Mouse (Mus musculus): ENCODE results near the gene Ano4.
"Not testable (repeated sequence)": the region's sequence is repeated elsewhere in the genome, so short reads cannot be mapped to it uniquely, and the experiment has no call there.

Gene Ano4

GRCm38 (mm10) chr10:89121391-89121790 is 223.2 kb downstream of the Ano4 start:
- no peak for DNase-seq (ENCODE audit: low spot score)

DNA sequence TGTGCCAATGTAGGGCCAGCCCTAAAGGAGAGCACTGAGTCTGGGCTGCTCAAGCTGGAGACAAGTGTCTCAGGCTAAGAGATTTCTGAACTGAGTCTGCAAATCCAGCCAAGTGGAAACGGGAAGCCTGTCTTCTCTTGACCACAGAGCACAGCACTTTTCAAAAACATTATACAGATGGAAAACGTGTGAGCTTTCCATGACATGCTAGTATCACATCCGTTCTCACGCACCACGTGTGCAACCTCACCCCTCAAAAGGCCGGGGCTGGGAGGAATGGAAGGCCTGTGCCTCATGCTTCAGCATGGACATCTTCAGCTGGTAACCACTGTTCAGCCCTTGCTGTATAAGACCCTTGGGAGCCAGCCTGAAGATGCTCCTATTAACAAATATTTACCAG is 230.2 kb downstream of the Ano4 start:
- no peak for DNase-seq (ENCODE audit: low spot score)

GRCm38 (mm10) chr10:89111466-89111865 is 233.1 kb downstream of the Ano4 start:
- no peak for DNase-seq (ENCODE audit: low spot score)

GRCm38 (mm10) chr10:89110917-89111316 is 233.6 kb downstream of the Ano4 start:
- no peak for DNase-seq (ENCODE audit: low spot score)

DNA sequence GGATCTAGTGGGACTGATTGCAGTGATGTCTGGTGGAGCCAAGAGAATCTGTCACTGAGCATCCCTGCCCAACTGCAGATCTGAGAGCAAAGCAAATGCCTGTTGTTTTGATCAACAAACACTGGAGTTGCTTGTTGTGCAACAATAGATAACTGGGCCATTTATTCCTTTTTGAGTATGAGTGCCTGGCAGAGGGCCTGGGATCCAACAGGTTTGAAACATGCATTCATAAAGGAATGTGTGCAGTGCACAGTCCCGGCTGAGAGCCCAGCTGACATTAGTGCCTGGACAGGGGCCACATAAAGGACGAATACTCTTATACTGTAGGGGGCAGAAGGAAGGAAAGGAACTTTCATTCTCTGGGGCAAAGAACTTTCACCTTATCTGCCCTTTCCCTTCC is 241.0 kb downstream of the Ano4 start:
- DNase-seq (ENCODE audit: low spot score): no peak

DNA sequence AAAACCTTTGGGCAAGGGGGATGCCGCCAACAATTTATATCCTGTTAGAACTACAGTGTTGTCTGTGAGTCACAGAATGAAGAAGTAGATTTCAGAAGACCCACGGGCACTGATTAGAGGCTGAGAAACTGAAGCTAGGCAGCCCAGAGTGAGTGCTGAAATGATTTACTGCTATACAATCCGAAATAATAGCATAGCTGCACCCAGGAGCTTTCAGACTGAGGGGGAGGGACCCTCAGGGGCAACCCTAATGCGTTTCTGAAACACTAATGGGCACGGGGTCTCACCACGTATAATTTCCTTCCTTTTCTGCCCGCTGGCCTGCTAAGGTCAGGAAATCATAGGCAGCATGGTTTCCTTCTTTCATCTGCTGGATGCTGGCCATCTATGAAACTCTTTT is 242.5 kb downstream of the Ano4 start:
- DNase-seq (ENCODE audit: low spot score): no peak

DNA sequence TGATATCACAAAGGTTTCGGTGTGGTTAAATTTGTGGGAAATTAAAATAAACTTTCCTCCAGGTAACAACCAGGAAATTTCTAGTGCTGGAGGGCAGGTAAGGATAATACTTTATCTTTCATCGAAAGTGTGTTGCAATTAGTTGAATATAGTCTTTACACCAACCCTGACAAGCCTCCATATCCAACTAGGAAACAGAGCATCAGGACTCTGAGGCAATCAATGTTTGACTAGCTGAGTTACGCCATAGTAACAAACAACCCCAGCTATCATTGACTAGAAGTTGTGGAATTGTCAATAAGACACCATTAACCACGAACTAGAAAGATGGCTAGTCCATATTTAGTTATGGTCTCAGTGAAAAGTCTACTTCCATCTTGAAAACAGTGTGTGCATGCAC is 246.4 kb downstream of the Ano4 start:
- DNase-seq (ENCODE audit: low spot score): no peak

- no peak for DNase-seq (ENCODE audit: low spot score)
Observed at GRCm38 (mm10) chr10:89092350-89093040, 252.1 kb downstream of the Ano4 start.

DNA sequence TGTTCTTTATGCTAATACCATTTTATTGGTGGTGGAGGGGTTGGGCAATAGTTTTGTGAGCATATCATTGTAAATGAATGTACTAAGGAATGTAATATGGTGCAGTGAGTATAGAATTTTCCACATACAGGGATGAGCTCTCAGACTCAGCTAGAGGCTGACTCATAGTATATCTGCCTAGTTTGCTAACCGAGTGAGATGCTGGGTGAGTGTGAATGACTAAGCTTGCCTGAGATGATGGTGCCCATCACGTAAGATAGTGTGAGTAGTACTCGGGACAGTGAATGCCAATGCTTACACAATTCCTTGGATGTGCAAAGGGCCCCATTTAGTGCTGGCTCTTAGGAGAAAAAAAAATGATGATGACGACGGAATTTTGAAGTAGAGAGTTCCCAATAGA is 267.1 kb downstream of the Ano4 start:
- no peak for DNase-seq (ENCODE audit: low spot score)

DNA sequence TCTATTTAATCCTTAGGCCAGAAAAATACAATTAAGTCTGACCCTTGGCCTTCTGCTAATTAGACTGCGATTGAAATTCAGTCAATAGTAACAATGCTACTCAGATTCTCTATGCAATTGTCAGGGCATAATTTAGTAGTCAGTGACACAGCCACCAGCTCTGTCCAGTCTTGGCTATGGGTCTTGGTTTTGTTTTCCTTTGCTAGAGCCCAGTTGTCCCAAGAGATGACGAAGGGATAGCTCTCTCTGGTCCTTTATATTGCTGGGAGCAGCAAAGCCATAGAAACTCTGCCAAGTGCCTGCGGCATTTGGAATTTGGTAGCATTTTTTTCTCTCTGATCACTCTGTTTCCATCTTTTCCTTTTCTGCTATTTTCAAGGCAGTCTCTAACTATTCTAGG is 288.7 kb downstream of the Ano4 start:
- no peak for DNase-seq (ENCODE audit: low spot score)

DNA sequence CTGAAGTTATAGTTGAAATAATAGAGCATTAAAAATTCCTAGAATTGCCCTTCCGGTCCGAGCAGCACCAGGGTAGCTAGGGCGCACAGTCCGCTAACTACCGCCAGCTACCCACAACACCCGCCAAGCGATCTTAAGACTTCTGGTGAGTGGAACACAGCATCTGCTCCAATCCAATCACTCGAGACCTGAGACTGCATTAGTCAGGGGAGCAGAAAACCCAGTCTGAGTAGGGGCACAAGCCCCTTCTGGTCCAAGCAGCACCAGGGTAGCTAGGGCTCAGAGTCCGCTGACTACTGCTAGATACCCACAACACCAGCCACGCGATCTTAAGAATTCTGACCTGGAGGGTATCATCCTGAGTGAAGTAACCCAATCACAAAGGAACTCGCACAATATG is 299.6 kb downstream of the Ano4 start:
- not testable (repeated sequence) for DNase-seq (ENCODE audit: low spot score)

DNA sequence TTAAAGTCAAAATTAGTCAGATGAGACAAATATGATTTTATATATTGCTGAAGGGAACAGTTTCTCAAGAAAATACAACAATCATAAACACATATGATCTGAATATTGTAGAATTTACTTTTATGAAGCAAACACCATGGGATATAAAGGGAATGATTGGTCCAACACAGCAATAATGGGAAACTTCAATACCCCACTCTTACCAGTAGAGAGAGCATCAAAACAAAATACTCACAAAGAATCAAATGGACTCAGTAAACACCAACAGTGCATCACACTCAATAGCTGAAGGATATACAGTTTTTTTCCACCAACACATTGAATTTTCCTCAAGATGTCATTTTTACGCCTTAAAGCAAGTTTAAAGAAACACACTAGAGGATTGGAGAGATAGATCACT is 300.4 kb downstream of the Ano4 start:
- DNase-seq (ENCODE audit: low spot score): no peak

DNA sequence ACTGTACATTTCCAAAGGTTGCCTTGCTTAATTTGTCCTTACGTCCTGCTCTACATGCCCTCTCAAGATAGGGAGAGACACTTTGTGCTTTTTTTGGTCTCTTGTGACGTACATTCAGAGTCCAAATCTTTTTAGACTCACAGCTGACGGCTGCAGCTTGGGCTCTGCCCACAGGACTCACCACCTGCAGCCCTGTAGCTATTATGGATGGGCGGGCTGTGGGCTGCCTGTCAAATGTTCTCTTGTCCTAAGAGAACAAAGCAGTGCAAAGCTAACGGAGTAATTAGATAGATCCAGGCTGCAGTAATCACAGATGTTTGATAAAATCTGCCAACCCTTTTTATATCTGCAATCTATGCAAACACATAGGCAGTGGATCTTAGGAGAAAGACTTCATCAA is 325.6 kb downstream of the Ano4 start:
- DNase-seq (ENCODE audit: low spot score): no peak

DNA sequence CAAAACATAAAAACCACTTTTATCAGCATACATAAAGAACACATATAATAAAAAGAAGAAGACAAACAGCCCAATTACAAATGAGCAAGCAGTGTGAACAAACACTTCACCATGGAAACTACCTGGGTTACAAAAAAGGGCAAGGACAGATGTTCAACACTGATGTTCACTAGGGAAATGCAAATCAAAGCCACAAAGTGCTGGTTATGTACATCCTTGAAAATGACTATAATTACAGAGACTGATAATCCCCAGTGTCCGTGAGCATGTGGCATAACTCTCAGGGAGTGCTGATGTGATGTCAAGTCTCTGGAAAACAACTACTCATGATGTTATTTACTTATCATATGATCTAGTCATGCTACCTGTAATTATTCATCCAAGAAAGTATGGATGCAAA is 336.3 kb downstream of the Ano4 start:
- no peak for DNase-seq (ENCODE audit: low spot score)

- DNase-seq (ENCODE audit: low spot score): no peak
Observed at GRCm38 (mm10) chr10:89004518-89004917, 340.0 kb downstream of the Ano4 start.

DNA sequence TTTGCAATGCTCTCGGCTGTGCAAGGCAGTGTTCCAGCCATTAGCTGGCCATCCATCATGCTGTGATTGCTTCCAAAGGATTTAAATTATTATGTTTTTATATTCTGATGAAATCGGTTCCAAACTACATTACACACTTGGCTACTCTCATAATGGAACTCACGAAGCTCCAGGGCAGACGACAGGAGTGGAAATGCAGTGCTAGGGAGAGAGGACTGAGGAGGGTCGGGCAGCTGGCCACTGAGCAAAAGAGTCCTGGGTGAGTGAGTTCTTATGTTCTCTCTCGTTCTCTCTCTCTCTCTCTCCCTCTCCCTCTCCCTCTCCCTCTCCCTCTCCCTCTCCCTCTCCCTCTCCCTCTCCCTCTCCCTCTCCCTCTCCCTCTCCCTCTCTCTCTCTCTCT is 357.6 kb downstream of the Ano4 start:
- no peak for DNase-seq (ENCODE audit: low spot score)

DNA sequence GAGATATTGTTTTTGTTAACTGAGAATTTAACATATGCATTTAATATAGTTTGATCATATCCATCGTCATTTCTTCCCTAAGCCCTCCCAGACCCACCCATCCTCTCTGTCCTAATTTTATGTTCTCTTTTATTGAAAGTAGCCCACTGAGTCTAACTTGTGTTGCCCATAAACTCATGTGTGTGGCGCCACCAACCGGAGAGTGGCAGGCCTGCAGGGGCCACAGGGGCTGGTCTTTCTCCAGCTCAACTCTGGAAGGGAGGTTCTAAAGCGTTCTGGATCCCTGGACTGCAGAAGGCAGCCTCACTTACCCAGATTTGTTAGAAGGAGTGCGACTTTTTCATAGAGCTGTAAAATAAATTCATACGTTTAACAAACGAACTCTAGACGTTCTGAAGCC is 361.1 kb downstream of the Ano4 start:
- DNase-seq (ENCODE audit: low spot score): no peak

DNA sequence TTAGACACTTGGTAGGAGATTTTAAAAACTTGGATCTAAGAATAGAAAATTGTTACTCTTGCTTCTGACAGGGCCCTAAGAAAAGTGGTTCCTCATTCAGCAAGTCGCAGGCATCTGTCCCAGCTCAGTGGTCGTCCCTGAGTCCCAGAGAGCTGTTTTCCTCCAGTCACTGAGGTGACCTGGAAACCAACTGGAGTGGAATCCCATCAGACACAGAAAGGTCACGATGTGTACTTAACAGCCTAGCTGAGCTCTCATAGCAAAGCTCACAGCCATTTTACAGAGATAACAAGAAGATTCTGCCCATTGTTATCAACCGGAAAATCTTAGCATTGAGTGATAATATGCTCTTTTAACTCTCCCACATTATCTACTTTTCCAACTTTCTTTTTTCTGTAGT is 365.1 kb downstream of the Ano4 start:
- no peak for DNase-seq (ENCODE audit: low spot score)

- no peak for DNase-seq (ENCODE audit: low spot score)
Observed at GRCm38 (mm10) chr10:88978932-88979331, 365.6 kb downstream of the Ano4 start.

- DNase-seq (ENCODE audit: low spot score): no peak
Observed at GRCm38 (mm10) chr10:88970951-88971725, 373.4 kb downstream of the Ano4 start.

- no peak for DNase-seq (ENCODE audit: low spot score)
Observed at GRCm38 (mm10) chr10:88968586-88968985, 376.0 kb downstream of the Ano4 start.

DNA sequence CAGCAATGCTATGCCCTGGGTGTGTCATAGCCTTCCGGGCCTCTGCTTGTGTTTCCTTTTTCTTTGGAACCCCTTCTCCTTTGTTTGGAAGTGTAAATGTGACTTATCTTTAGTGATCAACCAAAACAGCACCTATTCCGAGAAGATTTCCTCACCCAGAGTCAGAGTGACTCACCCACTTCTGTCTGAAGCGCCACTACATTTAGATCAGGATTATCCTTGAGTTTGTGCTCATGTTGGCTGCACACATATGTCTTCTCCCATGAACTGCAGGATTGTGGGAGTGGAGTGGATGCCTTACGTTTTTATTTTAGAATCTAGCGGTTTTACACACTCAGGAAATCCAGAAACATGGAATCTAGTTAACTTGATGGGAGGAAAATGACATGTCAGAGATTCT is 383.8 kb downstream of the Ano4 start:
- no peak for DNase-seq (ENCODE audit: low spot score)

- DNase-seq (ENCODE audit: low spot score): no peak
Observed at GRCm38 (mm10) chr10:88950297-88950653, 394.3 kb downstream of the Ano4 start.
